Mouse (Mus musculus): Measurements from ENCODE around the gene Tmem117. TPM values are rescaled to one million over a fixed set of nuclear protein-coding genes. Genes with fewer than 3 reads are reported as not detected.

The Tmem117 gene
- polyA plus RNA-seq, 1 experiment from 2014 or later: 4.5 TPM

DNA sequence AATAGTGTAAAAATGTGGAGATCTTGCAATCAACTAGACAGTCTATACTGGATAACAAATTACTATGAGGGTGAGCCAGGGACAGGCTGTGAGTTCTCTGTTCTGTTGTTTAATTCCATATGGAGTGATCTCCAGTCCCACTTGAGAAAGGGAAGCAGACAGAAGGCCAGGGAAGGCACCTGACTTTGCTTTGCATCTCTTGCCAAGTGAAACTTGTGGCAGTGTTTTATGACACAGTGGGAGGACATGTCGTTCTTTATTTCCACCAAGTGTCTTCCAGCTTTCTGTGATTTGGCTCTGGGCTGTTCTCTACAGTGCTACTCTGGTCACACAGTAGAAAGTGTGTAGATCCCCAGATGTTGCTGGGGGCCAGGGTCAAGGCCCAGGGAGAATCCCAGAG lies 152.5 kb downstream of the Tmem117 start:
- H3K27ac ChIP-seq (replicated peaks): no peak overlapping the region
- 72% methylated on average over 1 of the region's 1 CpGs for WGBS
- ATAC-seq (replicated peaks): no peak

DNA sequence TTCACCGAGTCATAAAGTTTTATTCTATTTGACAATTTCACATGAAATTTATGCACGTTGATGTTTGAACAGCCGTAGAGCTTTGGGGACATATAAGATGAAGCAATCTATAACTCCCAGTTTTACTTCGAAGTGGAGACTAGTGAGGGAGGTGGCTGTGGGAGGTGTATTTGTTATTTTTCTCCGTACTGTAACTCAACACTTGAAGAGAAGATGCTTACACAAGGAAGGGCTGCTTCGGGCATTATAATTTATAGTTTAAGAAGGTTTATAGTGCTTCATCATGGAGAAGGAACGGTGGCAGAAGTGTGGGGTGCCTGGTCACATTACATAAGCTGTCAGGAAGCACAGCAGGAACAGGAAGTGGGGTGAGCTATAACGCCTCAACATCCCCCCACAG lies 164.4 kb downstream of the Tmem117 start:
- Histone ChIP-seq H3K9ac (replicated peaks) (no peak overlapping the region), H3K27me3 (no peaks in the 10 kb centered on the region), H3K4me1 (no peaks in the 10 kb centered on the region), H3K4me2 (replicated peaks) (no peak overlapping the region), H3K4me3 (no peak overlapping the region), H3K27ac (replicated peaks) (no peak overlapping the region), H3K9me3 (no peaks in the 10 kb centered on the region), H3K36me3 (no peaks in the 10 kb centered on the region)
- no peak for ATAC-seq (replicated peaks)
- 97% methylated on average over 8 of the region's 8 CpGs for WGBS

More for the DNA sequence above, 152.5 kb downstream of the Tmem117 start:
- H3K4me1 ChIP-seq: 0 out of 2 replicates have a peak, but pooled peaks cover 2% of the 10 kb centered on the region
- H3K36me3 ChIP-seq: no peaks in the 10 kb centered on the region
- H3K4me2 ChIP-seq (replicated peaks): no peak overlapping the region
- no peak overlapping the region for H3K9ac ChIP-seq (replicated peaks)
- no peaks in the 10 kb centered on the region for H3K27me3 ChIP-seq
- no peak overlapping the region for H3K4me3 ChIP-seq
- no peaks in the 10 kb centered on the region for H3K9me3 ChIP-seq

DNA sequence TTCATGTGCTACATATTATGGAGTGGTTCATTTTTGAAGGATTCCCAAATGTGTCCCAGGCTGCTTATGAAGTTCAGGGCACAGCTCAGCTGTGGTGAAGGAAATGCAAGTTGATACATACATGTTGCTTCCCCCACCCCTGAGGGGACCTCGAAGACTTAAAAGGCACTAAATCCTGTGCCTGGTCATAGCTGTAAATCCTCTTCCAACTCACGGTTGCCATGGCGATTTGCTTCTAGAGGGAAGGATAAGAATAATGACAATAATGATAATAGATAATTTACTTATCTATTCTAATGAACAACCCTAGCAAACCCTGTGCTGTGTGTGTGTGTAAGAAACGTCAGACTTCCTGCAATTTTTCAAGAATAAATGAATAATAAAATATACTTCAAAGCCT lies 166.5 kb downstream of the Tmem117 start:
- H3K4me1 ChIP-seq: no peaks in the 10 kb centered on the region
- H3K9me3 ChIP-seq: no peaks in the 10 kb centered on the region
- no peak overlapping the region for H3K4me2 ChIP-seq (replicated peaks)
- ATAC-seq (replicated peaks): no peak
- no peak overlapping the region for H3K4me3 ChIP-seq
- H3K27me3 ChIP-seq: no peaks in the 10 kb centered on the region
- H3K36me3 ChIP-seq: no peaks in the 10 kb centered on the region
- no peak overlapping the region for H3K27ac ChIP-seq (replicated peaks)
- H3K9ac ChIP-seq (replicated peaks): no peak overlapping the region
- 61% methylated on average over 4 of the region's 4 CpGs for WGBS

- 12% methylated on average over 3 of the region's 3 CpGs for WGBS
- no peak for ATAC-seq (replicated peaks)
- no peak overlapping the region for H3K4me3 ChIP-seq
- no peaks in the 10 kb centered on the region for H3K9me3 ChIP-seq
- H3K4me2 ChIP-seq (replicated peaks): no peak overlapping the region
- no peaks in the 10 kb centered on the region for H3K36me3 ChIP-seq
- no peak overlapping the region for H3K9ac ChIP-seq (replicated peaks)
- H3K27ac ChIP-seq (replicated peaks): no peak overlapping the region
- peaks cover 7% of the 10 kb centered on the region for H3K4me1 ChIP-seq
- H3K27me3 ChIP-seq: no peaks in the 10 kb centered on the region
Observed at GRCm38 (mm10) chr15:94798236-94798635, 169.2 kb downstream of the Tmem117 start.

DNA sequence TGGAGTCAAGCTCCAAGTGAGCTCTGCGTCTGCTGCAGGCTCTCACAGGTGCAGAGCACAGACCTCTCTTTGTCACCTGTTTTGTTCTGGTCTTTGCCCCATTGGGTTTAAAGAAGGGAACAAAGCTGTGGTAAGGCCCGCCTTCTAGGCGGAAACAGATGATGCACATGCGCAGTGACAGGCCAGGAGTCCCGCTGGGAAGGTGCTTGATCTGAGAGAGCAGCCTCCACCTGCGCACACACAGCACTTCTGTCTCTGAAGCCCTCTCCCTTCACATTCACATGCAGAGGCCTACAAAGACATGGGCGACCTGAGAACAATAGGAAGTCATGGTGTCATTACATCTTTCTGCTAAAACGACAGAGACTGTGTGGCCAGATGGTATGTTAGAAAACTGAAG lies 172.4 kb downstream of the Tmem117 start:
- no peaks in the 10 kb centered on the region for H3K27me3 ChIP-seq
- no peaks in the 10 kb centered on the region for H3K9me3 ChIP-seq
- ATAC-seq (replicated peaks): no peak
- WGBS: 72% methylated on average over 8 of the region's 8 CpGs
- H3K27ac ChIP-seq (replicated peaks): no peak overlapping the region
- H3K4me1 ChIP-seq: peaks cover 17% of the 10 kb centered on the region
- no peak overlapping the region for H3K4me3 ChIP-seq
- no peak overlapping the region for H3K4me2 ChIP-seq (replicated peaks)
- H3K9ac ChIP-seq (replicated peaks): no peak overlapping the region
- H3K36me3 ChIP-seq: no peaks in the 10 kb centered on the region

- 76% methylated on average over 17 of the region's 17 CpGs for WGBS
- H3K9ac ChIP-seq (replicated peaks): no peak overlapping the region
- H3K9me3 ChIP-seq: no peaks in the 10 kb centered on the region
- H3K27me3 ChIP-seq: no peaks in the 10 kb centered on the region
- no peak overlapping the region for H3K4me2 ChIP-seq (replicated peaks)
- no peaks in the 10 kb centered on the region for H3K36me3 ChIP-seq
- H3K27ac ChIP-seq (replicated peaks): no peak overlapping the region; the same call in 1 of the 2 replicates
- H3K4me1 ChIP-seq: peaks cover 17% of the 10 kb centered on the region
- ATAC-seq (replicated peaks): no peak
- no peak overlapping the region for H3K4me3 ChIP-seq
Observed at GRCm38 (mm10) chr15:94802820-94803219, 173.8 kb downstream of the Tmem117 start.

DNA sequence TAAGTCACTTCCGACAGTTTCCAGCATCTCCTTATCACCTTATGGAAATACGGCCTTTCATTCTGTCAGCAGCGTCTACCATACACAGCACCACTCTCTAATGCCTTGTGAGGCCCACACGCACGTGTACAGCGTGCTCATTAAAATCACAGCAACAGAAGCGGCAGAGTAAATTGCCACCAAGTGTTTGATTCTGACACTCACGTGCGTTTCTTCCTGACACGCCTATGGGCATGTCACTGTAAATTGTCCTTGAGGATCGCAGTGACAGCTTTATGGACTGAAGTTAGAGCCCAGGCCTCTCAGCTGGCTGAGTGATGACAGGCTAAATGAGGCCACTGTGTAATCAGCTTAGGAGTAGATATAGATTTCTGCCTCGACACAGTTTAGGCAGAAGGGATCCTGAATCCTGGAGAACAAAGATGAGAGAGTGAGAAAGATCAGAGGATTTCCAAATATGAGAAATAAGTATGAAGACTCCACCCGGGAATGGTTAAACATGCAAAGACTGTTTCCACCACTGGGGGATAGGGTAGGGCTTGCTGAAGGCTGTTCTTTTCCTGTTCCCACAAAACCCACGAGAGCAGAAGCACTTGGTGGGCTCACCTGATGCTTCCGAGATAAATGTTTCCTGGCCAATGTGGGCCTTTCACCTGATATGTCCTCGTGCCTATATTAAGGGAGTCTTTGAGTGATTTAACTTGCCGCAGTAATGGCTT lies 174.8 kb downstream of the Tmem117 start:
- Histone ChIP-seq H3K4me2 (replicated peaks) (no peak overlapping the region), H3K4me3 (no peak overlapping the region), H3K4me1 (peaks cover 17% of the 10 kb centered on the region), H3K27ac (replicated peaks) (peak overlapping the region; percentile 29; the same call in 1 of the 2 replicates), H3K9me3 (no peaks in the 10 kb centered on the region), H3K9ac (replicated peaks) (no peak overlapping the region), H3K36me3 (no peaks in the 10 kb centered on the region), H3K27me3 (no peaks in the 10 kb centered on the region)
- WGBS: 45% methylated on average over 17 of the region's 17 CpGs
- peak; percentile 94 for ATAC-seq (replicated peaks)

DNA sequence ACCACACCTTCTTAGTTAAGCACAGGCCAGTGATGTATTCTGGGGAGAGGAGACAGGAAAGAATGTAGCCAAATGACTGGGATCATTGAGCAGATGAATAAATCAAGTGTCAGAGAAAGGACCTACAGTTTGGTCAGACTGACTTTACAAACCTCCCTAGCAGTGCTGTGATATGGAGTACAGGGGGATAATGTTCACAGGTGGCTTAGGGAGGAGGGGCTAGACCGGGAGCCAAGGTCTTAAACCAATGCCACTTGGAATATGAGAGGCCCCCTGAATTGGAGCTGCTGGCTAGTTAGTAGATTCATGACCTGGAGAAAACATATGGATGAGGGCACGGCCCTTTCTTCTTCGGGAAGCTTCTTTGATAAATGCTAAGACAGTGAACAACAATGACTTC lies 177.0 kb downstream of the Tmem117 start:
- H3K27me3 ChIP-seq: no peaks in the 10 kb centered on the region
- H3K9me3 ChIP-seq: no peaks in the 10 kb centered on the region
- H3K27ac ChIP-seq (replicated peaks): no peak overlapping the region
- 90% methylated on average over 3 of the region's 3 CpGs for WGBS
- H3K9ac ChIP-seq (replicated peaks): no peak overlapping the region
- ATAC-seq (replicated peaks): no peak
- no peak overlapping the region for H3K4me3 ChIP-seq
- peaks cover 24% of the 10 kb centered on the region for H3K4me1 ChIP-seq
- H3K36me3 ChIP-seq: no peaks in the 10 kb centered on the region
- H3K4me2 ChIP-seq (replicated peaks): no peak overlapping the region

GRCm38 (mm10) chr15:94811550-94811949 lies 182.5 kb downstream of the Tmem117 start:
- ATAC-seq (replicated peaks): 0 out of 2 replicates have a peak, but pooled peaks have one; percentile 8
- H3K4me2 ChIP-seq (replicated peaks): no peak overlapping the region

DNA sequence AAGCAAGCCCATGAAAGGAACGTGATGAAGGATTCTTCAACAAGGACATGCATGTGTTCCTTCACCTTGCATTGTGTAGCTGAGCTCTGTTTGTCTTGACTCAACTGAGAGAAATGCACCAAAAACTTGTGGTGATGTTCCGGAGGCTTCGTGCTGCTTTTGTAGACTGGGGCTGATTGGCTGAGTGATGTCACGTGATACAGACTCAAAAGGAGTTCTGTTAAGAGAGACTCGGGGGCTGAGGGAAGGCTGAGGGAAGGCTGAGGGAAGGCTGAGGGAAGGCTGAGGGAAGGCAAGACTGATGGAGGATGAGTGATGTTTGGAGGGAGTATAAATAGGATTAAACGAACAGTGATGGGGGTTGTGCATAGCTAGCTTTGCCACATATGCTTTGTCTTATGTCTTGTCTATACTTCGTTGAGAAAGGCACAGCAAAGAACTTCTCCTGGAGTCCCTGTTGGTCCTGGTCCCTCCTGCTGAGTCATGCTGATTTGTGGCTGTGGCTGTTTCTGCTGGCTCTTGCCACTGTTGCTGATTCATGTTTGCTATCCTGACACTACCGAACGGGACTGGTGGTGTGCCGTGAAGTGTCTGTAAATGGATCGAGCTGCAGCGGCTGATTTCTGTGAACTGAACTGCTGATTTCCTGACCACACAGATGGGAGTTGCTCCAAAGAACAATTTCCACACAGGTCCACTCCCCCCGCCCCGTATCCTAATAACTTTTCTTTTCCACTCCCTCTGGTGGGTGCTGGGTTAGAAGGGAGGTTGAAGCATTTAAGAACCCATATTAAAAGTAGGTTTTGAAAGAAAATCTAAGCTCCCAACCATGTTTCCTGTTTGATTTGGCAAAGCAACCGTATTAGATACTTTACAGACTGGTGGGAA lies 185.4 kb downstream of the Tmem117 start:
- no peaks in the 10 kb centered on the region for H3K36me3 ChIP-seq
- 0 out of 2 replicates have a peak, but pooled peaks cover 11% of the 10 kb centered on the region for H3K4me1 ChIP-seq
- H3K9me3 ChIP-seq: no peaks in the 10 kb centered on the region
- WGBS: 90% methylated on average over 15 of the region's 15 CpGs
- no peaks in the 10 kb centered on the region for H3K27me3 ChIP-seq
- no peak overlapping the region for H3K4me2 ChIP-seq (replicated peaks)
- H3K4me3 ChIP-seq: no peak overlapping the region
- no peak overlapping the region for H3K27ac ChIP-seq (replicated peaks)
- H3K9ac ChIP-seq (replicated peaks): no peak overlapping the region
- no peak for ATAC-seq (replicated peaks)

More at GRCm38 (mm10) chr15:94811550-94811949, 182.5 kb downstream of the Tmem117 start:
- H3K27me3 ChIP-seq: no peaks in the 10 kb centered on the region
- H3K9me3 ChIP-seq: no peaks in the 10 kb centered on the region
- 0 out of 2 replicates have a peak, but pooled peaks cover 11% of the 10 kb centered on the region for H3K4me1 ChIP-seq
- H3K36me3 ChIP-seq: no peaks in the 10 kb centered on the region
- H3K27ac ChIP-seq (replicated peaks): 0 out of 2 replicates have a peak overlapping the region, but pooled peaks have one; percentile 15
- H3K9ac ChIP-seq (replicated peaks): no peak overlapping the region
- H3K4me3 ChIP-seq: no peak overlapping the region
- 68% methylated on average over 5 of the region's 5 CpGs for WGBS

- H3K27me3 ChIP-seq: no peaks in the 10 kb centered on the region
- no peak overlapping the region for H3K4me2 ChIP-seq (replicated peaks)
- no peak for ATAC-seq (replicated peaks)
- 95% methylated on average over 3 of the region's 3 CpGs for WGBS
- no peak overlapping the region for H3K9ac ChIP-seq (replicated peaks)
- H3K9me3 ChIP-seq: no peaks in the 10 kb centered on the region
- H3K36me3 ChIP-seq: no peaks in the 10 kb centered on the region
- H3K4me1 ChIP-seq: no peaks in the 10 kb centered on the region
- no peak overlapping the region for H3K4me3 ChIP-seq
- H3K27ac ChIP-seq (replicated peaks): no peak overlapping the region
Observed at GRCm38 (mm10) chr15:94835634-94836033, 206.6 kb downstream of the Tmem117 start.

GRCm38 (mm10) chr15:94838646-94839045 lies 209.6 kb downstream of the Tmem117 start:
- 72% methylated on average over 4 of the region's 4 CpGs for WGBS

More at GRCm38 (mm10) chr15:94838646-94839045, 209.6 kb downstream of the Tmem117 start:
- H3K9ac ChIP-seq (replicated peaks): no peak overlapping the region
- H3K4me2 ChIP-seq (replicated peaks): no peak overlapping the region
- no peaks in the 10 kb centered on the region for H3K4me1 ChIP-seq
- no peaks in the 10 kb centered on the region for H3K9me3 ChIP-seq
- no peak for ATAC-seq (replicated peaks)
- no peaks in the 10 kb centered on the region for H3K36me3 ChIP-seq
- H3K27me3 ChIP-seq: no peaks in the 10 kb centered on the region
- H3K27ac ChIP-seq (replicated peaks): no peak overlapping the region
- no peak overlapping the region for H3K4me3 ChIP-seq
